Mouse (Mus musculus): ENCODE data around the gene Ppp1r13l. TPM values are rescaled to one million over a fixed set of nuclear protein-coding genes. Genes with fewer than 3 reads are reported as not detected.

Gene Ppp1r13l
- polyA plus RNA-seq, 1 experiment, result 4.0 TPM

DNA sequence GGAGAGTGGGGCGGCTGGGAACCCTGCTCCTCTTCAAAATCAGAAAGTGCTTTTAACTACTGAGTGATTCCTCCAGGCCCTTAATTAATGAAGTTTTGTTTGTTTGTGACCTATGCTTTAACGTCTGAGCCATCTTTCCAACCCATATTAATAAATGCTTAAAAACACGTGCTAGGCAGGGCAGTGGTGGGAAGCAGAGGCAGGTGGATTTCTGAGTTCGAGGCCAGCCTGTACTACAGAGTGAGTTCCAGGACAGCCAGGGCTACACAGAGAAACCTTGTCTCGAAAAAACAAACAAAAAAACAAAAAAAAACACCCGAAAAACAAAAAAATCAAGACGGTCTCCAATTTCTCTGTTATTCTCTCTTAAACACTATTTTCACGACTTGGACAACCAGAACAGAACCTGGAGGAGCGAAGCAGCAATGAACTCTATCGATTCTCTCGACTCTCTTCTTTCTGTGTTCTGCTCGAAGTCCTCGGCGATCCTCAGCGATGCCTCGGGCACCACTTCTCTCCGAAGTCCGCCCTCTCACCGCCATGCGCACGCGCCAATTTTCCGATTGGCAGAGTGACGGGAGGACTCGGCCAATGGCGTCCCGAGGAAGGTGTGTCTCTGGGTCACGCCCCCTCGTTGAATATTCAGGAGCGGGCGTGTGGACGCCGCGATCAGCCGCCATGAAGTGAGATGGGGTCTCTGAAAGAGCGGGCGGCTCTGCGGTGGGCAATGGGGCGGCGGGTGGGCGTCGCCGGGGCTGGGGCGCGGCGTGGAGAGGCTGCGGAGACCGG, 22.0 kb downstream of the Ppp1r13l start, which contains the start of gene Ercc2:
Ercc2 (plus strand) TSS at position 634 of the 789 bp plus-strand sequence.
- Histone ChIP-seq H3K4me3 (replicated peaks; ENCODE audit: control insufficient read depth, low read depth, low read length) (peak within 1 kb of the TSS; percentile 96), H3K27ac (ENCODE audit: control insufficient read depth, insufficient read depth, low read depth, low read length, poor library complexity) (no peak within 1 kb of the TSS), H3K4me1 (ENCODE audit: control insufficient read depth, insufficient read depth, low read length) (no peaks in the 10 kb centered on the region; the same call in 1 of the 2 replicates)
- TF ChIP-seq CTCF (IDR thresholded peaks at IDR 0.05; ENCODE audit: control insufficient read depth, insufficient read depth, low read length) (no peak), POLR2A (IDR thresholded peaks at IDR 0.05; ENCODE audit: borderline replicate concordance, control insufficient read depth, low read depth, low read length) (peak; percentile 52; the same call in 1 of the 2 replicates)
- 6% methylated on average over 42 of the region's 48 CpGs for WGBS

DNA sequence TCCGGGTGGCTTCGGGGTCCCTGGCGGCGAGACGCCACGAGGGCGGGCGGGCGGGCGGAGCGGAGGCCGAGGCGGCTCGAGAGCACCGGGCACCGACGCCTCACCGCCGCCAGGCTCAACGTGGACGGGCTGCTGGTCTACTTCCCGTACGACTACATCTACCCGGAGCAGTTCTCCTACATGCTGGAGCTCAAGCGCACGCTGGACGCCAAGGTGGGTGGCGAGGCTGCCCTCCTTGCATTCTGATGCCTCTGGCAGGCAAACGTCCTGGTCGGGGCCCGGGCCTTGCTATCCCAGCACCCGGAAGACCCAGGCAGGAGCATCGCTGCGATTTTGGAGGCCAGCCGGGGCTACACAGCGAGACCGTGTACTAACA, 22.6 kb downstream of the Ppp1r13l start:
- WGBS, result under 1% methylated on average over 32 of the region's 37 CpGs
- H3K4me1 ChIP-seq (ENCODE audit: control insufficient read depth, insufficient read depth, low read length), result no peaks in the 10 kb centered on the region; the same call in 1 of the 2 replicates
- H3K4me3 ChIP-seq (replicated peaks; ENCODE audit: control insufficient read depth, low read depth, low read length), result peak overlapping the region; percentile 96
- H3K27ac ChIP-seq (ENCODE audit: control insufficient read depth, insufficient read depth, low read depth, low read length, poor library complexity), result no peak overlapping the region
- no peak for TF ChIP-seq POLR2A (IDR thresholded peaks at IDR 0.05; ENCODE audit: borderline replicate concordance, control insufficient read depth, low read depth, low read length)
- no peak for TF ChIP-seq CTCF (IDR thresholded peaks at IDR 0.05; ENCODE audit: control insufficient read depth, insufficient read depth, low read length)

DNA sequence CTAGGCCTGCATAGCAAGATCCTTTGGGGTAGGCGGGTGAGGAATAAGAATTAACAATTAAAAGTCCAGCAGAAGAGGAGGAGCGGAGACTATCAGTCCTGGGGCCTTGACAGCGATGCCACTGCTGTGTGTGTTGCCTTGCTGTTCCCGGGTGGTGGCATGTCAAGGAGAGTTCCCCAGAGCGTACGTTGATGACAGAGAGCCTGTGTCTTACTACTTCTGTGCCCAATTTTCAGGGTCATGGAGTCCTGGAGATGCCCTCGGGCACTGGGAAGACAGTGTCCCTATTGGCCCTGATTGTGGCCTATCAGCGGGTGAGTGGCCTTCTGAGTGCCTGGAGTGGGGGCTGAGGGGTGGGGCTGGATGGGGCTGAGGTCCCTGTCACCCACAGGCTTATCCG, 24.2 kb downstream of the Ppp1r13l start:
- TF ChIP-seq CTCF (IDR thresholded peaks at IDR 0.05; ENCODE audit: control insufficient read depth, insufficient read depth, low read length), result no peak
- no peak for TF ChIP-seq POLR2A (IDR thresholded peaks at IDR 0.05; ENCODE audit: borderline replicate concordance, control insufficient read depth, low read depth, low read length)
- WGBS, result 92% methylated on average over 9 of the region's 9 CpGs
- no peak overlapping the region for H3K27ac ChIP-seq (ENCODE audit: control insufficient read depth, insufficient read depth, low read depth, low read length, poor library complexity)

DNA sequence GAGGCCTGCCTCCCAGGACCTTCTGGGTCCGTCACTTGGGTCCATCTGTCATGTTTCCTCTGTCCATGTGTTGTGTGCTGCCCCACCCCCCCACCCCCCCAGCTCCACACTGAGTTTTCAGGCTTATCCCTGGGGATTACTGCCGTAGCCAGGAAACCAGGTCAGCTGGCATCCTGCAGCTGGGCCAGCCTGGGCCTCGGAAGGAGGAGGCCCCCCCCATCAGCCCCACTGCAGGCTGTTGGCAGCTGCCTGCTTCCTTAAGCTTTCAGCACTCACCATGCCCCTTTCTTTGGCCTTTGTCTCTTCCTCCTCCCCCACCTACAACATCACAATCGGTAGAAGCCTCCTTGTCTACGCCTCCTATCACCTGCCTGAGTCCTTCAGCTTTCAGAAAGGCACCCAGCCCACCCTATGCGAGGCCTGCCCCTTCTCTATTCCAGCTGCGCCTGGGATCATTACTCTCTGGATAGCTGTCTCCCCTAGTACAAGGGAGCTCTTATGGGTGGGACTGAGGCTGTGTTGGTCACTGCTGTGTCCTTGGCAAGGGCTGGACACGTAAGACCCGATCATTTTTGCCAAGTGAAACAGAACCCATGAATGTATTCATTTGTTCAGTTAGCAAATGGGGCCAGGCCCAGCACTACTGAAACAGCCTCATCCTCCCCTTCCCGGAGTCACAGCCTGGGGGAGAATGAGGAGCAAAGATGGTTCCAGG, 29.3 kb downstream of the Ppp1r13l start:
- TF ChIP-seq CTCF (IDR thresholded peaks at IDR 0.05; ENCODE audit: control insufficient read depth, insufficient read depth, low read length), result no peak
- TF ChIP-seq POLR2A (IDR thresholded peaks at IDR 0.05; ENCODE audit: borderline replicate concordance, control insufficient read depth, low read depth, low read length), result no peak
- Histone ChIP-seq H3K4me3 (replicated peaks; ENCODE audit: control insufficient read depth, low read depth, low read length) (no peak overlapping the region), H3K4me1 (ENCODE audit: control insufficient read depth, insufficient read depth, low read length) (no peaks in the 10 kb centered on the region; the same call in 1 of the 2 replicates), H3K27ac (ENCODE audit: control insufficient read depth, insufficient read depth, low read depth, low read length, poor library complexity) (no peak overlapping the region)
- 79% methylated on average over 10 of the region's 10 CpGs for WGBS

More for the DNA sequence above, 24.2 kb downstream of the Ppp1r13l start:
- Histone ChIP-seq H3K4me1 (ENCODE audit: control insufficient read depth, insufficient read depth, low read length) (no peaks in the 10 kb centered on the region; the same call in 1 of the 2 replicates), H3K4me3 (replicated peaks; ENCODE audit: control insufficient read depth, low read depth, low read length) (no peak overlapping the region)

DNA sequence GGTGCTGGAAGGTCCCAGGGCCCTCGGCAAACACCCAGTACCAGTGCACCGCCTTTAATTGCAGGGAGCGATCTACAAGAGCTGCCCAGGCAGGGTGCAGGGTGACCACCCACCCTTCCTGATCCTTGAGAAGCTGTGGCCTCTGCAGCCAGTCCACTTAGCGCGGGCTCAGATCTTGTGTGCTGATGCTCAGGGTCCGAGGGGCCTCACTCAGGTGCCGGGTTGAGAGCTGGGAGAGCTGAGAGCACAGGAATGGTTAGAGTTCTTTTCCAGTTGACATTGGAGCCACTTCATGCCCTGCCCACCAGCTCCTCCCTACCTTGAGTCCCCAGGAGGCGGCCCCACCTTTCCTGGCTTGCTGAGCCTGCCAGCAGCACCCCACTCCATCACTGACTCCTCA, 34.9 kb downstream of the Ppp1r13l start:
- no peak overlapping the region for H3K4me3 ChIP-seq (replicated peaks; ENCODE audit: control insufficient read depth, low read depth, low read length)
- no peak overlapping the region; the same call in 1 of the 2 replicates for H3K27ac ChIP-seq (ENCODE audit: control insufficient read depth, insufficient read depth, low read depth, low read length, poor library complexity)
- no peaks in the 10 kb centered on the region; the same call in 1 of the 2 replicates for H3K4me1 ChIP-seq (ENCODE audit: control insufficient read depth, insufficient read depth, low read length)
- 83% methylated on average over 8 of the region's 8 CpGs for WGBS
- TF ChIP-seq POLR2A (IDR thresholded peaks at IDR 0.05; ENCODE audit: borderline replicate concordance, control insufficient read depth, low read depth, low read length), result no peak
- no peak for TF ChIP-seq CTCF (IDR thresholded peaks at IDR 0.05; ENCODE audit: control insufficient read depth, insufficient read depth, low read length)

DNA sequence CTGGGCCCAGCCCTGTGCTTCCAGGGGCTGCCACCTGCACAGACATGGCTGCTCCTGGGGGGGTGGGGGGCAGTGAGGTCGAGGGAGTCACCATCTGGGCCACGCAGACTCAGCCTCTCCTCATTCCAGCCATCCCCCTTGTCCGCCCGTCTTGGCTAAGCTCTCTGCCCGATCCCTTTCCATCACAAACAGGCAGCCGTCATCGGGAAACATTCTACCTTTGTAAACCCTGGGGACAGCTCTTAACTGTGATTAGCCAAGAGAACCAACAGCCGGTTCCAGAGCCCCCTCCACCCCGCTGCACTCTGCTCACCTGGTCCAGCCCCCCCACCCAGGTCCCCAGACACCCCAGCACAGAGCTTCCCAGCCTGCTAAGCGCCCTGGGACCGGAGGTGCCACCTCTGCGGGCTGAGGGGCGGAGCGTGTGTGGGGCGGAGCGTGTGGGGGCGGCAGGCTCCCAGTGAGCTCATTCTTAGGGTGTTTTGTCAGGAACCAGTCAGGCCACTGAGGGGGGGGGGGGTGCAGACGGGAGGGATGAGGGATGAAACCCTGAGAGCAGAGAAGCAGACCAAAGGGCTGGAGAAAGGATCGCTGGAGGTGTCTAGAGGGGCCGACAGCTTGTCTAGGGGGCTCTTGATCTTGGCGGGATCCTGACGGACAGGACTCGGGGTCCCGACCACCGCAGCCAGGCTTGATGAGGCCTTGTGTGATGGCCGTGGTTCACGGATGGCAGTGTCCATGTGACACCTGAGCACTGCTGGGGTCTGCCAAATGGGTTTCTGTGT, 40.1 kb downstream of the Ppp1r13l start:
- H3K4me1 ChIP-seq (ENCODE audit: control insufficient read depth, insufficient read depth, low read length), result no peaks in the 10 kb centered on the region
- H3K4me3 ChIP-seq (replicated peaks; ENCODE audit: control insufficient read depth, low read depth, low read length), result no peak overlapping the region
- TF ChIP-seq CTCF (IDR thresholded peaks at IDR 0.05; ENCODE audit: control insufficient read depth, insufficient read depth, low read length) (no peak), POLR2A (IDR thresholded peaks at IDR 0.05; ENCODE audit: borderline replicate concordance, control insufficient read depth, low read depth, low read length) (no peak)
- H3K27ac ChIP-seq (ENCODE audit: control insufficient read depth, insufficient read depth, low read depth, low read length, poor library complexity), result no peak overlapping the region
- 10% methylated on average over 27 of the region's 27 CpGs for WGBS

DNA sequence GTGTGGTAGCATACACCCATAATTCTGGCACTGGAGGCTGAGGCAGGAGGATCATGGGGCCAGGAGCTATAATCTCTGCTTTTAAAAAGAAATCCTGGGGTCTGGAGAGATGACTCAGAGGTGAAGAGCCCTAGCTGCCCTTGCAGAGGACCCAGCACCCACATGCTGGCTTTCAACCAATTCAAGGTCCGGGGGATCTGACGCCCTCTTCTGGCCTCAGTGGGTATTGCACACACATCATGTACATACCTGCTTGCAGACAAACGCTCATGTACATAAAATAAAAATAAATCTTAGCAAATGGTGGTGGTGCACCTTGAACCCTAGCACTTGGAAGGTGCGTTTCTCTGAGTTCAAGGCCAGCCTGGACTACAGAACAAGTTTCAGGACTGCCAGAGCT, 41.4 kb downstream of the Ppp1r13l start:
- H3K4me1 ChIP-seq (ENCODE audit: control insufficient read depth, insufficient read depth, low read length), result no peaks in the 10 kb centered on the region; the same call in 1 of the 2 replicates
- no peak for TF ChIP-seq CTCF (IDR thresholded peaks at IDR 0.05; ENCODE audit: control insufficient read depth, insufficient read depth, low read length)
- TF ChIP-seq POLR2A (IDR thresholded peaks at IDR 0.05; ENCODE audit: borderline replicate concordance, control insufficient read depth, low read depth, low read length), result no peak
- H3K27ac ChIP-seq (ENCODE audit: control insufficient read depth, insufficient read depth, low read depth, low read length, poor library complexity), result no peak overlapping the region
- 81% methylated on average over 4 of the region's 4 CpGs for WGBS
- no peak overlapping the region for H3K4me3 ChIP-seq (replicated peaks; ENCODE audit: control insufficient read depth, low read depth, low read length)
